Mouse (Mus musculus) neural tube, embryonic 15.5 days (tissue): ENCODE measurements around the gene Map3k7cl. TPM values are rescaled to one million over a fixed set of nuclear protein-coding genes. Genes with fewer than 3 reads are reported as not detected.

Experiments used
- ATAC-seq: fragments of 200-750 bp; cut with Nextera tagmentation; 2 replicates; pipeline ENCODE4 v1.8.0; 2017; ENCODE audit warnings: mild to moderate bottlenecking, moderate TSS enrichment, moderate library complexity; ENCODE audit not compliant: low FRiP score
- H3K27ac ChIP-seq: fragments of 300-500 bp; sonication (generic); replicated peaks from 2 replicates; pipeline ENCODE4 v1.5.1; 2015; ENCODE audit warnings: mild to moderate bottlenecking, inconsistent platforms
- H3K27me3 ChIP-seq: fragments of 300-500 bp; sonication (generic); replicated peaks from 2 replicates; pipeline ENCODE4 v1.6.1; 2015; ENCODE audit warnings: inconsistent platforms
- H3K36me3 ChIP-seq: fragments of 300-500 bp; sonication (generic); 2 replicates; pipeline ENCODE4 v1.6.1; 2015; ENCODE audit warnings: inconsistent platforms
- H3K4me1 ChIP-seq: fragments of 300-500 bp; sonication (generic); 2 replicates; pipeline ENCODE4 v1.6.1; 2015; ENCODE audit warnings: inconsistent platforms
- H3K4me2 ChIP-seq: fragments of 300-500 bp; sonication (generic); 2 replicates; pipeline ENCODE4 v1.6.1; 2015; ENCODE audit warnings: inconsistent platforms, mild to moderate bottlenecking, moderate library complexity
- H3K4me3 ChIP-seq: fragments of 300-500 bp; sonication (generic); replicated peaks from 2 replicates; pipeline ENCODE4 v1.5.1; 2015; ENCODE audit warnings: mild to moderate bottlenecking, inconsistent platforms
- H3K9ac ChIP-seq: fragments of 300-500 bp; sonication (generic); replicated peaks from 2 replicates; pipeline ENCODE4 v1.6.1; 2015; ENCODE audit warnings: mild to moderate bottlenecking, inconsistent platforms
- H3K9me3 ChIP-seq: fragments of 300-500 bp; sonication (generic); replicated peaks from 2 replicates; pipeline ENCODE4 v1.6.1; 2016; ENCODE audit warnings: inconsistent platforms
- WGBS: fragments of 180-500 bp; shearing (Covaris S2); methylation state at CpG from one replicate; pipeline ENCODE4 v1.1.7; 2015; ENCODE audit warnings: mixed read lengths; 5-methylcytosine and 5-hydroxymethylcytosine counted together
- polyA plus RNA-seq: library from polyadenylated mRNA; unstranded; fragments of >200 nt; fragmentation: Nextera tagmentation; extraction: Ambion mirVana; gene quantifications from 2 replicates; pipeline ENCODE4 v1.2.1, GENCODE M21; 2015

The Map3k7cl gene
- polyA plus RNA-seq, result 0.12 and 0.50 TPM in 2 replicates

GRCm38 (mm10) chr16:87552907-87553691 is at the start of gene Map3k7cl:
Gene Map3k7cl, plus strand, starts transcription at chr16:87553330.
- no peaks in the 10 kb centered on the region for H3K36me3 ChIP-seq
- no peak within 1 kb of the TSS for H3K4me3 ChIP-seq
- no peaks in the 10 kb centered on the region for H3K9me3 ChIP-seq
- no peak within 1 kb of the TSS for H3K4me2 ChIP-seq
- 68% methylated on average over 24 of the region's 24 CpGs for WGBS
- H3K4me1 ChIP-seq, result no peaks in the 10 kb centered on the region
- no peak within 1 kb of the TSS for H3K27ac ChIP-seq
- H3K27me3 ChIP-seq, result no peaks in the 10 kb centered on the region
- ATAC-seq, result no peak
- no peak within 1 kb of the TSS for H3K9ac ChIP-seq

GRCm38 (mm10) chr16:87511706-87512105 is 41.4 kb upstream of the Map3k7cl start:
- Histone ChIP-seq H3K36me3 (no peaks in the 10 kb centered on the region), H3K27ac (no peak overlapping the region), H3K4me1 (0 out of 2 replicates have a peak, but pooled peaks cover 4% of the 10 kb centered on the region), H3K4me3 (no peak overlapping the region), H3K9me3 (no peaks in the 10 kb centered on the region), H3K9ac (no peak overlapping the region), H3K27me3 (no peaks in the 10 kb centered on the region), H3K4me2 (no peak overlapping the region)
- 53% methylated on average over 5 of the region's 5 CpGs for WGBS
- no peak for ATAC-seq

GRCm38 (mm10) chr16:87512331-87512730 is 40.8 kb upstream of the Map3k7cl start:
- no peak overlapping the region for H3K27ac ChIP-seq
- 0 out of 2 replicates have a peak, but pooled peaks cover 3% of the 10 kb centered on the region for H3K4me1 ChIP-seq
- ATAC-seq, result no peak
- H3K4me2 ChIP-seq, result no peak overlapping the region
- H3K4me3 ChIP-seq, result no peak overlapping the region
- H3K27me3 ChIP-seq, result no peaks in the 10 kb centered on the region
- H3K9me3 ChIP-seq, result no peaks in the 10 kb centered on the region
- H3K36me3 ChIP-seq, result no peaks in the 10 kb centered on the region
- 93% methylated on average over 14 of the region's 14 CpGs for WGBS
- H3K9ac ChIP-seq, result no peak overlapping the region

GRCm38 (mm10) chr16:87524228-87524627 is 28.9 kb upstream of the Map3k7cl start:
- H3K4me1 ChIP-seq, result 0 out of 2 replicates have a peak, but pooled peaks cover 4% of the 10 kb centered on the region
- no peaks in the 10 kb centered on the region for H3K36me3 ChIP-seq
- no peak overlapping the region for H3K27ac ChIP-seq
- no peak overlapping the region for H3K4me3 ChIP-seq
- no peak for ATAC-seq
- no peaks in the 10 kb centered on the region for H3K27me3 ChIP-seq
- H3K9me3 ChIP-seq, result no peaks in the 10 kb centered on the region
- no peak overlapping the region for H3K4me2 ChIP-seq
- whole genome bisulfite sequencing, result 91% methylated on average over 5 of the region's 5 CpGs
- no peak overlapping the region for H3K9ac ChIP-seq

GRCm38 (mm10) chr16:87527553-87528249 is 25.4 kb upstream of the Map3k7cl start:
- Histone ChIP-seq H3K27ac (no peak overlapping the region), H3K27me3 (no peaks in the 10 kb centered on the region), H3K9ac (no peak overlapping the region), H3K4me1 (0 out of 2 replicates have a peak, but pooled peaks cover 7% of the 10 kb centered on the region), H3K4me2 (no peak overlapping the region), H3K36me3 (no peaks in the 10 kb centered on the region), H3K4me3 (no peak overlapping the region), H3K9me3 (no peaks in the 10 kb centered on the region)
- WGBS, result 62% methylated on average over 8 of the region's 8 CpGs
- ATAC-seq, result no peak

GRCm38 (mm10) chr16:87528755-87529154 is 24.4 kb upstream of the Map3k7cl start:
- ATAC-seq, result no peak
- H3K27ac ChIP-seq, result no peak overlapping the region
- 79% methylated on average over 10 of the region's 10 CpGs for WGBS

GRCm38 (mm10) chr16:87548348-87548747 is 4.8 kb upstream of the Map3k7cl start:
- Histone ChIP-seq H3K4me1 (no peaks in the 10 kb centered on the region), H3K27me3 (no peaks in the 10 kb centered on the region), H3K9me3 (no peaks in the 10 kb centered on the region), H3K4me3 (no peak overlapping the region), H3K27ac (no peak overlapping the region), H3K4me2 (no peak overlapping the region), H3K9ac (no peak overlapping the region), H3K36me3 (no peaks in the 10 kb centered on the region)
- ATAC-seq, result no peak
- WGBS, result 51% methylated on average over 2 of the region's 2 CpGs

More at GRCm38 (mm10) chr16:87528755-87529154, 24.4 kb upstream of the Map3k7cl start:
- H3K27me3 ChIP-seq, result no peaks in the 10 kb centered on the region
- 0 out of 2 replicates have a peak, but pooled peaks cover 7% of the 10 kb centered on the region for H3K4me1 ChIP-seq
- H3K4me2 ChIP-seq, result no peak overlapping the region
- no peak overlapping the region for H3K4me3 ChIP-seq
- no peaks in the 10 kb centered on the region for H3K9me3 ChIP-seq
- H3K9ac ChIP-seq, result no peak overlapping the region
- H3K36me3 ChIP-seq, result no peaks in the 10 kb centered on the region

GRCm38 (mm10) chr16:87556320-87556719 is 3.2 kb downstream of the Map3k7cl start:
- WGBS, result 67% methylated on average over 8 of the region's 8 CpGs
- no peaks in the 10 kb centered on the region for H3K27me3 ChIP-seq
- H3K9ac ChIP-seq, result no peak overlapping the region
- H3K4me2 ChIP-seq, result no peak overlapping the region
- no peak overlapping the region for H3K27ac ChIP-seq
- no peak for ATAC-seq
- no peaks in the 10 kb centered on the region for H3K9me3 ChIP-seq
- H3K4me1 ChIP-seq, result no peaks in the 10 kb centered on the region
- H3K36me3 ChIP-seq, result no peaks in the 10 kb centered on the region
- H3K4me3 ChIP-seq, result no peak overlapping the region

GRCm38 (mm10) chr16:87561501-87561900 is 8.4 kb downstream of the Map3k7cl start:
- Histone ChIP-seq H3K27ac (no peak overlapping the region), H3K9ac (no peak overlapping the region), H3K9me3 (no peaks in the 10 kb centered on the region), H3K4me2 (no peak overlapping the region), H3K27me3 (no peaks in the 10 kb centered on the region), H3K4me3 (no peak overlapping the region), H3K36me3 (no peaks in the 10 kb centered on the region), H3K4me1 (no peaks in the 10 kb centered on the region)
- 84% methylated on average over 4 of the region's 4 CpGs for WGBS
- no peak for ATAC-seq

- Histone ChIP-seq H3K4me2 (no peak overlapping the region), H3K27me3 (no peaks in the 10 kb centered on the region), H3K9ac (no peak overlapping the region), H3K4me1 (no peaks in the 10 kb centered on the region), H3K4me3 (no peak overlapping the region), H3K36me3 (no peaks in the 10 kb centered on the region), H3K27ac (no peak overlapping the region), H3K9me3 (no peaks in the 10 kb centered on the region)
- WGBS, result 86% methylated on average over 6 of the region's 6 CpGs
- ATAC-seq, result no peak
These were observed 10.4 kb downstream of the Map3k7cl start for GRCm38 (mm10) chr16:87563524-87563923.

- no peak overlapping the region for H3K27ac ChIP-seq
- WGBS, result 84% methylated on average over 3 of the region's 3 CpGs
- ATAC-seq, result no peak
- no peak overlapping the region for H3K4me3 ChIP-seq
- no peaks in the 10 kb centered on the region for H3K9me3 ChIP-seq
- H3K4me2 ChIP-seq, result no peak overlapping the region
- no peaks in the 10 kb centered on the region for H3K27me3 ChIP-seq
- no peaks in the 10 kb centered on the region for H3K36me3 ChIP-seq
- no peaks in the 10 kb centered on the region for H3K4me1 ChIP-seq
- H3K9ac ChIP-seq, result no peak overlapping the region
These were observed 11.4 kb downstream of the Map3k7cl start for GRCm38 (mm10) chr16:87564564-87564963.

GRCm38 (mm10) chr16:87567572-87567971 is 14.4 kb downstream of the Map3k7cl start:
- WGBS, result 78% methylated on average over 13 of the region's 13 CpGs
- H3K27ac ChIP-seq, result no peak overlapping the region

More at GRCm38 (mm10) chr16:87567572-87567971, 14.4 kb downstream of the Map3k7cl start:
- Histone ChIP-seq H3K36me3 (no peaks in the 10 kb centered on the region), H3K27me3 (no peaks in the 10 kb centered on the region), H3K4me2 (no peak overlapping the region), H3K4me3 (no peak overlapping the region), H3K9me3 (no peaks in the 10 kb centered on the region), H3K4me1 (no peaks in the 10 kb centered on the region), H3K9ac (no peak overlapping the region)
- ATAC-seq, result no peak
